Mouse (Mus musculus) limb, embryonic 15.5 days (tissue): ENCODE measurements around the gene Naip6. TPM values are rescaled to one million over a fixed set of nuclear protein-coding genes. Genes with fewer than 3 reads are reported as not detected.
"Not testable (repeated sequence)": the region's sequence is repeated elsewhere in the genome, so short reads cannot be mapped to it uniquely, and the experiment has no call there.

Experiments used
- ATAC-seq: fragments of 200-750 bp; cut with Nextera tagmentation; 2 replicates; pipeline ENCODE4 v1.8.0; 2017; ENCODE audit warnings: low read depth, moderate TSS enrichment; ENCODE audit not compliant: insufficient number of reproducible peaks, low FRiP score, low TSS enrichment
- H3K27ac ChIP-seq: fragments of 300-500 bp; sonication (generic); 2 replicates; pipeline ENCODE4 v1.5.1; 2015; ENCODE audit warnings: moderate library complexity, mild to moderate bottlenecking, inconsistent platforms
- H3K27me3 ChIP-seq: fragments of 300-500 bp; sonication (generic); 2 replicates; pipeline ENCODE4 v1.6.1; 2015; ENCODE audit warnings: inconsistent platforms
- H3K36me3 ChIP-seq: fragments of 300-500 bp; sonication (generic); 2 replicates; pipeline ENCODE4 v1.6.1; 2015; ENCODE audit warnings: inconsistent platforms
- H3K4me1 ChIP-seq: fragments of 300-500 bp; sonication (generic); 2 replicates; pipeline ENCODE4 v1.6.1; 2015; ENCODE audit warnings: inconsistent platforms
- H3K4me2 ChIP-seq: fragments of 300-500 bp; sonication (generic); 2 replicates; pipeline ENCODE4 v1.6.1; 2015; ENCODE audit warnings: mild to moderate bottlenecking, inconsistent platforms
- H3K4me3 ChIP-seq: fragments of 300-500 bp; sonication (generic); 2 replicates; pipeline ENCODE4 v1.5.1; 2015; ENCODE audit warnings: mild to moderate bottlenecking, inconsistent platforms
- H3K9ac ChIP-seq: fragments of 300-500 bp; sonication (generic); 2 replicates; pipeline ENCODE4 v1.6.1; 2015; ENCODE audit warnings: inconsistent platforms
- H3K9me3 ChIP-seq: fragments of 300-500 bp; sonication (generic); 2 replicates; pipeline ENCODE4 v1.6.1; 2016; ENCODE audit warnings: inconsistent platforms
- WGBS: fragments of 180-500 bp; shearing (Covaris S2); methylation state at CpG from one replicate; pipeline ENCODE4 v1.1.7; 2015; 5-methylcytosine and 5-hydroxymethylcytosine counted together
- polyA plus RNA-seq: library from polyadenylated mRNA; unstranded; fragments of >200 nt; fragmentation: Nextera tagmentation; extraction: Ambion mirVana; gene quantifications from 2 replicates; pipeline ENCODE4 v1.2.1, GENCODE M21; 2015

The Naip6 gene
- polyA plus RNA-seq, 1 experiment from 2014 or later, result 0.06 TPM

GRCm38 (mm10) chr13:100251897-100252296 is 65.6 kb downstream of the Naip6 start:
- not testable (repeated sequence) for H3K27me3 ChIP-seq, H3K27ac ChIP-seq, H3K9me3 ChIP-seq, H3K36me3 ChIP-seq, H3K4me3 ChIP-seq, H3K4me1 ChIP-seq, H3K4me2 ChIP-seq, ATAC-seq, H3K9ac ChIP-seq
- WGBS, result 85% methylated on average over 2 of the region's 2 CpGs

DNA sequence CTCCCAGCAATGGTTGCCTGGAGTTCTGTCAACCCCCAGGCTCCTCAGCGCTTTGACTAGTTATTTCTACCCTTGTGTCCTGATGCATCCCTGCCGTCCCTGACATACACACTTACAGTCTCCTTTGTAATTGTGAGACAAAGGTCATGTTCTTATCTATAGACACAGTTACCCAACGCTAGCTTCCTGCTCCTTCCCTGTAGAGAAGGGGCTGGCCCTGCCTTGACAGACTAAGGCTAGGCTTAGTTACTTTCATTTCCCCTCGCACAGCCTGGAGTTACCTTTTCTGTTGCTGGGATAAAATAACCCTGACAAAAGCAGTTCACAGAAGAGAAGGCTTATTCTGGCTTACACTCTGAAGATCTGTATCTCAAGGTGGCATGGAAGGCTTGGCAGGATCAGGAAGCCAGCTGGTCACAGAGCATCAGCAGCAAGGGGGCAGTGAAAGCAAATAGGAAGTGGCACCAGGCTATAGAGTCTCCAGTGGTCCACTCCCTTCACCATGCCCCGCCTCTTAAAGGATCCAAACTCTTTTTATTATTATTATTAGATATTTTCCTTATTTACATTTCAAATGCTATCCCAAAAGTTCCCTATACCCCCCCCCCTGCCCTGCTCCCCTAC is 70.5 kb downstream of the Naip6 start:
- WGBS, result 85% methylated on average over 5 of the region's 5 CpGs
- H3K27ac ChIP-seq, H3K27me3 ChIP-seq, ATAC-seq, H3K4me3 ChIP-seq, H3K9me3 ChIP-seq, H3K9ac ChIP-seq, H3K36me3 ChIP-seq, H3K4me2 ChIP-seq, H3K4me1 ChIP-seq: not testable (repeated sequence)

- not testable (repeated sequence) for H3K36me3 ChIP-seq, H3K4me3 ChIP-seq, H3K4me2 ChIP-seq, ATAC-seq, H3K27ac ChIP-seq, H3K4me1 ChIP-seq, H3K27me3 ChIP-seq, H3K9me3 ChIP-seq, H3K9ac ChIP-seq
- WGBS, result 81% methylated on average over 4 of the region's 4 CpGs
Observed at GRCm38 (mm10) chr13:100246223-100246622, 71.3 kb downstream of the Naip6 start, which contains the start of gene Naip5. Gene Naip5, minus strand, starts transcription at chr13:100246323.

DNA sequence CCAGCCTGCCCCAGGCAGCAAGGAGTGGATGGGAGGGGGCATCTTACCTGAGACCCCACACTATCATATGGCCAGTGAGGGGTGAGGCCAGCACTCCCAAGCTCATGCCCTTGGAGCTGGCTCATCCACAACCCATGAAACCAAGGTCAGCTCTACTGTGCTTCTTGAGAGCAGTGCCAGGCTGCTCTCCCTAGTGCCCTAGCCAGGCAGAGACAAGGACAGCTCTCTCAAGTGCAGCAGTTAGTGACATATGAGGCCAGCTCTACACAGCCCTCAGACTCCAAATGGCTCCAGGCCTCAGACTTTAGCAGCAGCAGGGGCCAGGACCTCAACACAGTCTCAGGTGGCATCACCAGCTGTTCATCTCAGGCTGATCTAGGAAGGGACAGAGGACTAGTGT is 73.8 kb downstream of the Naip6 start:
- no peaks in the 10 kb centered on the region for H3K4me1 ChIP-seq
- ATAC-seq, result no peak

More for the DNA sequence above, 73.8 kb downstream of the Naip6 start:
- H3K27me3 ChIP-seq, result no peaks in the 10 kb centered on the region
- no peak overlapping the region for H3K27ac ChIP-seq
- no peak overlapping the region for H3K4me3 ChIP-seq
- H3K9ac ChIP-seq, result no peak overlapping the region
- H3K9me3 ChIP-seq, result no peaks in the 10 kb centered on the region
- H3K36me3 ChIP-seq, result no peaks in the 10 kb centered on the region
- no peak overlapping the region for H3K4me2 ChIP-seq

Other genes with a start within 250 kb of the Naip6 start
- 28.5 and 34.9 TPM in 2 replicates for gene Bdp1, start 213.6 kb downstream of the Naip6 start, polyA plus RNA-seq
- gene Serf1, start 209.7 kb downstream of the Naip6 start, polyA plus RNA-seq, result 147 and 155 TPM in 2 replicates
- 39.7 and 42.0 TPM in 2 replicates for gene Smn1, start 192.8 kb downstream of the Naip6 start, polyA plus RNA-seq
- 0.22 and 0.23 TPM in 2 replicates for gene Naip2, start 115.6 kb downstream of the Naip6 start, polyA plus RNA-seq
- gene Naip5, start 71.4 kb downstream of the Naip6 start, polyA plus RNA-seq, result 0.20 and 0.28 TPM in 2 replicates
- 0.04 TPM in 1 of 2 replicates, not detected in the other for gene Naip1, start 135.2 kb upstream of the Naip6 start, polyA plus RNA-seq
- gene Gtf2h2, start 174.9 kb upstream of the Naip6 start, polyA plus RNA-seq, result 62.3 and 64.4 TPM in 2 replicates
- gene Ocln, start 235.0 kb upstream of the Naip6 start, polyA plus RNA-seq, result 11.6 and 12.1 TPM in 2 replicates